Mouse (Mus musculus): ENCODE measurements around the gene Cerk.
"Not testable (repeated sequence)": the region's sequence is repeated elsewhere in the genome, so short reads cannot be mapped to it uniquely, and the experiment has no call there.

Cerk gene

DNA sequence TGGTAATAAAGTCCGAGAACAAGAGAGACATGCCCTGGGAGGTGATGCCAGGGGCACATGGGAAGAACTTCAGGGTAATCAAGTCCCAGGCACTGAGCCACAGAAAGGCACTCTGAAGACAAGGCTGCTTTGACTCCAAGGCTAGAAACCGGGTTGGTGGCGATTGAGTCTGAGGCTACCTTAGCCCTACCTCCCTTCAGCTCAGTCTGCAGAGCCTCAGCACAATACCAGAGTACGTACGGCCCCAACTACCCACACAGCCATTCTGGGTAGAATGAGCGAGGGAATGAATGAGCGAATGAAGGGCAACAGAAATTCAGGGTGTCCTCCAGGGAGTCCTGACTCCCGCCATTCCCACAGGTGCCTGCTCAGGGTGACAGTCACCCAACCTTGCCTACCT is 2.5 kb downstream of the Cerk start:
- DNase-seq (ENCODE audit: extremely low spot score, low read depth, low spot score) = no peak

DNA sequence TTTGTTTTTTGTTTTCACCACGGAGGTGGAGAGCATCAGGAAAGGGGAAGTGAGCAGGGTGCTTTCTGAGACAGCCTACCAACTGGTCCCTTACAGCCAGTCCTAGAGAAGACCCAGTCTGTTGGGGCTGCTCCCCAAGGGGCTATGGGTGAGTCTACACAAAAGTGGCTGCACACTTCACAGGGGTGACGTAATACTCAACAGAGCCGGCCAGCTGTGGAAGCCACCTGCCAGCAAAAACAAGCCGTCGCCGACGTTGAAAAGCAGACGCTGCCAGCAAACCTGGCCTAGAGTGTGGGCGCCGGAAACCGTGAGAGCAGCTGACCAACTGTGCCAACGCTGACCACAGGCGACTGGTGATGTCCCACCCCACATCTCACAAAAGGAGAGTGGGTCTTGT is 3.3 kb downstream of the Cerk start:
- DNase-seq (ENCODE audit: extremely low spot score, low read depth, low spot score) = no peak

DNA sequence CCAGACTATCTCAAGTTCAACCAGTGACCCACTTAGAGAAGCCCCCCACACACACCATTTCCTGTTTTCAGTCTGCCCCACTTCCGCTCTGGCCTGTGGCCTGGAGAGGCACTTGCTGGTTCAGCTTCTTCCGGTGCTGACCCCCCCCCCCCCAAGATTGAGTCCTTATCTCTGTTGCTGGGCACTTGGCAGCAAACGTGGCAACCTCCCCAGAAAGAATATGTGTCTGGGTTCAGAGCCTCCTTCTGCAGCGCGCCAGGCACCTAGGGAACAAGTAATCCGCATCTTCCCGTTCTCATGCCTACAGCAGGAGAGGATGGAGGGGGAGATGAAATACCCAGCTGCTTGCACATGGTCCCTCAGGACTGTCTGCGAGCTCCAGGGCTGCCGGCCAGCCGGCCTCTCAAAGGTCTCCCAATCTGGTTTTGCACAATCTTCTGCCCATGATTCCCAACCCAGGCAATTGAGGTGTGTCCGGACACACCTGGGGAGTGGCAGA is 4.0 kb downstream of the Cerk start:
- DNase-seq (ENCODE audit: extremely low spot score, low read depth, low spot score) = no peak

DNA sequence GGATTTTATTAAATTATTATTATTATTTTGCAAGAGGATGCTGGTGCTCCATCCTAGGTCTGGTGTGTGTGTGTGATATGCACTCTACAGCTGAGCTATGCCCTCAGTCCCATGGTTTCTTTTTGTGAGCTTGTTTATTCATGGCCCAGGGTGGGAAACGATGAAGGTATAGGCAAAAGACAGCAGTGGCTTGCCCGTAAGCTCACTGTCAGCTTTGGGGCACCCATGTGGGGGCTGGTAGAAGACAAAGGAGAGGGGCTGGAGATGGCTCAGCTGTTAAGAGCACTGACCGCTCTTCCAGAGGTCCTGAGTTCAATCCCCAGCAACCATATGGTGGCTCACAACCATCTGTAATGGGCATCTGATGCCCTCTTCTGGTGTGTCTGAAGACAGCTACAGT is 4.6 kb downstream of the Cerk start:
- DNase-seq (ENCODE audit: extremely low spot score, low read depth, low spot score) = not testable (repeated sequence)

DNA sequence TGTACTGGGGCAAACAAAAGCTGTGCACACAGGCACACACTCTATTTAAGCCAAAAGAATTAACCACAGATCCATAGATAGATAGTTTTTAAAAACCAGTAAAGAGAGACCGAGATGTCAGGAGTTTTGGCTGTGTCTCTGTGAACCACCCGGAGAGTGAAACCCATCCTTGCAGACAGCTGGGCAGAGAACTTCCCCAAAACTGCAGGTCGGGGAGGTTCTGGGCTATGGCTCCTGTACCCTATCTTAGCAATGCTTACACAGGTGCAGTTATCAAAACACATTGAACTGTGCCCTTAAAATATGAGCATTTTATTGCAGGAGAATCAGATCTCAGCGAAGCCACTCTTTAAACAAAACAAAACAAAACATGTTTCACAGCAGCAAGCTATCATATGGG is 5.5 kb downstream of the Cerk start:
- DNase-seq (ENCODE audit: extremely low spot score, low read depth, low spot score) = no peak

DNA sequence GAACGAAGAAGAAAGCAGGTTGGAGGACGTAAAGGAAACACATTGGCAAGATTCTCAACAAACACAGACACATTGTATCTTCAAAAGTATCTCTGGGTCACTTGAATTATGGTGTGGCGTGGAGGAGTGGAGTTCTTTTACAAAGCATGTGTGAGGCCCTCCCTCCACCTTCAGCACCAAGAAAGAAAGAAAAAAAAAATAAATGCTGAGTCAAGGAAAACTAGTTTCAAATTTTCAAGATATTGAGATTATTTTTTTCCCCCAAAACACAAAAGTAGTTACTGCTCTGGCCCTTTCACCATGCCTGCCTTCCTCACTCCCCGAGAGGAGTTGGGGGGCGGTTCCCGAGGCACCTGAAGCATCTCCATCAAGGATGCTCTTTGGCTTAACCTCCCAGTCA is 7.3 kb downstream of the Cerk start:
- DNase-seq (ENCODE audit: extremely low spot score, low read depth, low spot score) = no peak

DNA sequence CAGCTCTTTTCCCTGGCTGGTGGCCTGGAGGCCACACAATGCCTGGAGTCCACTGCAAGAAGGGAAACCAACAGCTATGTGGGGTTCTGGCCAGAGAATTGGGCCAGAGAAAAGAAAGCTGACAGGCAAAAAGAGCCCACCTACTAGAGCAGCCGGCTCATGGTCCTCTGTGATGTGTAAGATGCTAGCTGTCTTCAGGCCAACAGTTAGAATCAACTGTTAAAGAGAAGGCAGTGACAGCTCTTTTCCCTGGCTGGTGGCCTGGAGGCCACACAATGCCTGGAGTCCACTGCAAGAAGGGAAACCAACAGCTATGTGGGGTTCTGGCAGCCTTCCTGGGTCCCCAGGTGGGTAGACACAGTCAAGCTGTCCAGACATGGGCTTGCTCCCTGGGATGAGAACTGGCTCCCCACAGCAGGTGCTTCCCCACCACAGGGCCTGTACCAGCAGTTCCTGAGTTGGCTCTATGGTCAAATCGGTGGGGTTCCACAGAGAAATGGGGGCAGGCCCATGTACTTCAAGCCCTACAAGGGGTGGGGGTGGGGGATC is 8.2 kb downstream of the Cerk start:
- not testable (repeated sequence) for DNase-seq (ENCODE audit: extremely low spot score, low read depth, low spot score)

DNA sequence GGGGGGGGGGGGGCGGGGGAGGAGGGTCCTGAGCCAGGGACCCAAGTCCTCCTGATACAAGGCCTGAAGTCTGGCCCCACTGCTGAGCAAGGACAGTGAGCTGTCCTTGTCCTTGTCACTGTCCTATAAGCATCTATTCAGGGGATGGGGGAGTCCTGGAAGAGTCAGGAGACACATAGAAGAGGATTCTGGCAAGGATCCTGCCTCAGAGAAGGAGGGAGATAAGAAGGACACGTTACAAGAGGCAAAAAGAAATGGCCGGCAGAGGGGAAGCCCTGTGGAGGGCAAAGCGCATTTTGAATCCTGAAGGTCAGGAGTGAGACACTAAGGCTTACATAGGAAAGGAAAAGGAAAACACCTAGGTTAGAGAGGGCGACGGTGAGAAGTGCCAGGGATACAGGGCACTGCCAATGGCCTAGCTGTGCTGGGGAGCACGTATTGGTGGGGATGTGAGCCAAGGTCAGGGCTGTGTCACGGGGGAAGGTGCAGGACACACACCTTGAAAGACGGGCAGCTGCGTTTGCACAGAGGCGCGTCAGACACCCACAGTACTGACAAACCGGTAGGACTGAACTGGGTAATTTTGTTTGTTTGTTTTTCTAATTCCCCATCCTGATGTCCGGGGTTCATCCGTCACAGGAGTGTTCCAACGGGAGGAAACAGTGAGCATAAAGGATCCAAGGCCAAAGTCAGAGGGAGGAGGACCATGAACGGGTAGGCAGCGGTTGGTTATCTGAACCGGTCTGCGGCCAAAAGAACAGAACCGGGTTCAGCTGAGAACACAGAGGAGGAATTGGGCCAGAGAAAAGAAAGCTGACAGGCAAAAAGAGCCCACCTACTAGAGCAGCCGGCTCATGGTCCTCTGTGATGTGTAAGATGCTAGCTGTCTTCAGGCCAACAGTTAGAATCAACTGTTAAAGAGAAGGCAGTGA is 8.9 kb downstream of the Cerk start:
- no peak for DNase-seq (ENCODE audit: extremely low spot score, low read depth, low spot score)

DNA sequence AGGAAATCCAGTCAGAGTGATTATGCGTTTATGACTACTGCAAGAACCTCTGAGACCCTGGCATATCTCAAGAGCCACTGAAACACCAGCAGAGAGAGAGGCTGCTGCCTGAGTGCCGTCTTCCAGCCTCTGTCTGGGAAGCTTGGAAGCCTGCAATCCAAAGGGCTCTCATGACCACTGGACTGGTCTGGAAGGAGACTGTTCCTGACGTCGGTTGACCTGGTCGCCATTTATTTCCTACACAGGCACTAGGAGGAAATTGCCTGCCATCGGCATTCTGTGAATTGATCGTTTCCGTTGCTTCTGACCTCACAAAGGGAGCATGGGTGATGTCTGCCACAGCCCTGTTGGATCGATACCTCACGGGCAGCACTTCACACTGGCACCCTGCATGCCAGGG is 9.8 kb downstream of the Cerk start:
- DNase-seq (ENCODE audit: extremely low spot score, low read depth, low spot score) = no peak

DNA sequence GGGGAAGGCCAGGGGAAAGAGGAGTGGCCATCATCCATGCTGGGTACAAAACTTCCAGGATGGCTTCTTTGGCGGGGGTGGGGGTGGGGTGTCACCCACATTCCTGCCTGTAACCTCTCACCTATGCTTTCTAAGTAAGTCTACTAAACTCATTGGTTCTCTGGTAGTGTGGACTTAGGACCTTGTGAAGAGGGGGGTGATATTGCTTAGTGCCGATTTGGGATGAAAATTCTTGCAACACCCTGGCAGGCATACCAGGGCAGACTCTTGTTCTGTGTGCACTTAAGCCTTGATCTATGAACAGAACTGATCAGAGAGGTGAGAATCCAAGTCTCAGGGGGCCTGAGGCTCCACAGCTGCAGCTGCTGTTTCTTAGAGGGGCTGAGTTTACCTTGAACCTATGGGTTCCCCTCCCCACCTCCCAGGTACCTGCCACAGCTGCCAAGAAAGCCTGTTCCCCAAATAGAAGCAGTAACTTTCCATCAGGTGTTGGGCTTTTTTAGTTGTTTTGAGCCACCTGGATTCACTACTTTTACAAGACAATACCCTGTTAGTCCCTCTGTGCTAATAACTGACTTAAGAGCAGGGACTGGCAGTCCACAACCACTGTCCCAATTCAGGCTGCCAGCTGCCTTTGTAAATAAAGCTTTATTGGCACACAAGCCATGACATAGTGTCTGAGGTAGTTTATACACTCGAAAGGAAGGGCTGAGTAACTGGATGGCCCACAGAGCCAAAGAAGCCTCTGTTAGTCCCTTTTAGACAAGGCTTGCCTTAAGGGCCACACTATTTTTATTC is 10.5 kb downstream of the Cerk start:
- DNase-seq (ENCODE audit: extremely low spot score, low read depth, low spot score) = no peak

DNA sequence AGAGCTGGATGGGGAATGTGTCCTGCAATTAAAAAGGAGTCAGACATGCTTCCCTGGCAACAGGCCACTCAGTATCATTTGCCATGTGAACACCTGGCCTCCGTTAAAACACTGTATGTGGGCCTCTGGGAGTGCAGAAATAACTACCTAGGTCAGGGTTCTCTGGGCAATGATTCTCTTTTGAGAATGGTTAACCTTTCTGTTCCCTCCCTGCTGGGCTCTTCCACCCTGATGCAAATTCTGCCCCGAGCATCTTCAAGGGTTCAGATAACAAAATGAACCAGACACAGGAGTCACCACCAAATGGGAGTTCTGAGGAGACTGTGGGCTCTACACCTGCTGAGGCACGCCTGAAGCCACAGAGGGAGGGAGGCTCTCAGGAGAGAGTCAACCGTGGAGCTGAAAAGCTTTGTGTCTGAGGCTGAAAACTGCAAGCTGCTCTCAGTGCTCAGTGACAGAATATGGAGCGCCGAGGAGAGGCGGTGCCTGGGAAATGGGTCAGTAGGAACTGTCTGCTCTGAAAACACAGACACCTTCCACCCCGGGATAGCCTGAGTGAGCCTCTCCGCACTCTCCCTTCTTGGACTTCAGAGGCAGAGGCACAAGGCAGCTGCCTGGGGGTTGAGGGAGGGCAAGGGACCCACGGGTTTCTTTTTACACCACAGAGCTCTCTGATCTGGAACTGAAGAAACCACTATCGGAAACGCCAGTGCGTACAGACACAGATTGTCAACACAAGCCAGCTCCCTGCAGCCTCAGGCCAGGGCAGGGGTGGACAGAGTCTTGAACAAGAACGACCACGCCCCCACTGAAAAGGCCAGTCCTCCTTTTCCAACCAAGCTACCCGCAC is 12.6 kb downstream of the Cerk start:
- no peak for DNase-seq (ENCODE audit: extremely low spot score, low read depth, low spot score)

DNA sequence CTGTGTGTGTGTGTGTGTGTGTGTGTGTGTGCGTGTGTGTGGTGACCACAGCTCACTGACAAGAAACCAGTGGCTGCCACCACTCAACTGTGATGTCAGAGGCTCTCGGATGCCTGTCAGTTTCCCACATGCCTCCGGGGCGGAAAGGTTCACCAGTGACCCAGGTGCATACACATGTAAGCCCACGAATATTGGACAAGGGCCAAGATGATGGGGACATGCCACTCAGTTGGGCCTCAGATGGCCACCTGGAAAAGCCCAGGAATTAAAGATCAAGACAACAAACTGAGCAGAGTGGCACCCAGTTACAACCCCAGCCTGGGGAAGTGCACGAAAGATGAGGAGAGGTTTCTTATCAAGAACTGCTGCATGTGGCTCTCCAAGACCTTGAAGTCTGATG is 13.4 kb downstream of the Cerk start:
- no peak for DNase-seq (ENCODE audit: extremely low spot score, low read depth, low spot score)

DNA sequence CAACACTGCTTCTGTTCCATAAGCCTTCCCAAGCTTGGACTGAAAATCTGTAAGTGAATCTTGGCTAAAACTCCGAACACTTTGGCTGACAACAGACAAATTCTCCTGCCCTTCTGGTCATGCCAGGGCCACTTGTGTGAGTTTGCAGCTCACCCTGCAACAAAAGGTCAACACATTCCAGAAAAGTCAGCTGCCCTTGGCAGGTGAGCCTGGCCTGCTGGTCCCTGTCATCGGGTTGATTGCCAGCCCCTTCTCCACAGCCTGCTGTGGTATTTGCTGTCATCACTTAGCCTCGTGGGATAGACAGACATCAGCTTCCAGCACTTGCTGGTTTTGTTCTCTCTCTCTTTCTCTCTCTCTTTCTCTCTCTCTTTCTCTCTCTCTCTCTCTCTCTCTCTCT is 13.8 kb downstream of the Cerk start:
- no peak for DNase-seq (ENCODE audit: extremely low spot score, low read depth, low spot score)

DNA sequence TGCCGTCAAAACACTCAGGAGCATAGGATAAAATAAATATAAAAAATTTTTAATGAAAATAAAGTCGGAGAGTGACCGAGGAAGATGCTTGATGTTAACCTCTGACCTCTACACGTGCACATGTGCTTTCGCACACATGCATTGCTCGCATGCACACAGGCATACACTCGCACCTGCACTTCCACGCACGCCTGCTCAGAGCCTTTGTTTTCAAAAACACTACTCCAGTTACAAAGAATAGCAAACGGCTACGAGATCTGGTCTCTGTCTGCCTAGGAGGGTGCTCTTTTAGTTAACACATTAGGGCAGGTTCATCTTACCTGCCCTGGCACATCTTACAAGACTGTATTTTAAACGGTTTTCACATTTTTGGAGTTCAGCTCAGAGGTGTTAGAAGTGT is 14.6 kb downstream of the Cerk start:
- DNase-seq (ENCODE audit: extremely low spot score, low read depth, low spot score) = no peak

DNA sequence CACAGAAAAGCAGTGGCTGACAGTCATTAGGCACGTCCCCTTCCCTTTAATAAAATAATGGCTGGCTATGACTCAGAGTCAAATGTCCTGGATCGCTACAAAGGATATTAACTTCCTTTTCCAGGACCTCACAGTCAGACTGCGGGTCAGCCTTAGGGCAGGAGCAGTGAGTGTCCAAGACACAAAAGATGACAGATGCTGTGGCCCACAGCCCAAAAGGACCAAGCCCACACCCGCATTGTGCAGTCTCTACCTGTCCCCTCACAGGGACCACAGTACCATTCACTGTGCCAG is 16.2 kb downstream of the Cerk start:
- DNase-seq (ENCODE audit: extremely low spot score, low read depth, low spot score) = no peak

DNA sequence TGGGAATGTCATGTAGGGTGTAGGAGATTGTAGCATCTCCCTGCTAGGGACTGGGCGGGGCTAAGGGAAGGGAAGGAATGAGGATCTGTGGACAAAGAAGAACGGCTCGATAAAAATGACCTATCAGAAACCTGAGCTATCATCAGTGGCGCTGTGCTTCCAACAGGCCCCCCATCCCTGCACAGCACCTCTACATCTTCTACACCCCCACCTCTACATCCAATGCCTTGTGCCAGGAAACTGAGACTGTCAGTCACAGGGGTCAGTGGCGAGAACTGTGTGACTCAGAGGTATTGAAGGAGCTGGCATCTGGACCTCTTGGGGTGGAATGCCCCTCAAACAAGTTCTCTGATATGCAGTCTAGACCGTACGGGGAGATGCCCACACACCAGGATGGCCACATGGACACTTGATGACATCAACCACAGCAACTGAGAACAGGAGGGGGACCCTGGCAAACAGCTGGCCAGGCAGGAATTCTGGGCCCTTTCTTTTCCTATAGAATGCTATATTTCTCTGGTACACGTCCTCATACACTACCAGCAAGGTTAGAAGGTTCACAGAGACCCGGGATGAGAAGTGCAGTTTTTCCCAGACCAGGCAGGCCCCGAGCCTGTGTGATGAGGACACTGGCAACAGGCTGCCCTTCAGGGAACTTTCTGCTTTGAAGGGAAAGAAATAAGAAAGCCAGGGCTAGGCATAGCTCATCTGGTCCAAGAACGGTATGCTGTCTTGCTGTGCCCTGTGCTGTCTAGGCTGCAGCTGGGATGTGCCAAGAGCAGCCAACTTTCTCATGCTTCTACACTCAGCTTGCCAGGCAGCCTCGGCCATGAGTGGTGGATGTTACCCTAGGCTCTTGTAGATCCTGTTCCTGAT is 16.8 kb downstream of the Cerk start:
- no peak for DNase-seq (ENCODE audit: extremely low spot score, low read depth, low spot score)

DNA sequence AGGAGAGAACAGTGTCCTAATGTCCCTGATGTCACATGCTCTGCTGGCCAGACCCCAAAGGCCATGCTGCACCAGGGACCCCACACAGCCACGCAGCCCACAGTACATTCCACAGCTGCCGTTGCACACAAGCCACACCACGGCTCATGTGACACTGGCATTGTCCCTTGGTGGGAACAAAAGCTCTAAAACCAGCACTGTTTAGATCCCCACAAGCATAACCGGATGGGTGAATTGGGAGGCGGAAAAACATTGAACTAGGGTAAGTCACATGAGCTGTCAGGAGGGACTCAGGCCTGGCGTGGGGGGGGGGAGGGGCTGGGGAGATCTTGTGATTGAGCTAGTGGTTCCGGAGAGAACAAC is 17.5 kb downstream of the Cerk start:
- DNase-seq (ENCODE audit: extremely low spot score, low read depth, low spot score) = no peak

DNA sequence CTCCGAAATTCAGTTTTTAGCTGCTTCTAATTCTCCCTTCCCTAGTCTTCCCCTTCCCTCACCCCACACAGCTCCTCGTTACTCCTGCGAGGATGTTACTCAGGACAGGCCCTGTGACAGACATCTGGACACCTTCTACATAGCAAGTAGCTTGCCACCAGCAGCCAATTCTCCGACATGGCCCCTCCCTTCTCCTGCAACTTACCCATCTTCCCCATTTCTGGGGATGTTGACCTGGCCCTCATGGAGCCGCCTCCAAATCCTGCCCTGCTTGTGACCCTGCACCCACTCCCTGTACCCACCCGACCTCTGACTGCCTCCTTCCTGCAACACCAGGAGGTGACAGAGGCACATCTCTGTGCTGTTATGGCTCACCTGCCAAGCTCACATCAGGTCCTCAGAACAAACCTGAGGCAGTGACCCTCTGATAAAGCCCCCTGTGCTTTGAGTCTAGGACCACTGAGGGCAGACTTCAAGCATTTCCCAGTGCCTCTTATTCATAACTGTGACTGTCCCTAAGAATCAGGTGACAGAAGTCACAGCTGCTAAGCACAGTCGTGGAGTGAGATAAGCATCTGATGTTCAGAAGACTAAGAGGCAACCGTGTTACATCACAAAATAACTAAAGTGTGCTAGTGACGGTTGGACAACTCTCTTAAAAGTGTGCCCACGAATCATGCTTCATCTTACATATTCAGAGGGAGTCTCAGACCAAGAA is 18.0 kb downstream of the Cerk start:
- no peak for DNase-seq (ENCODE audit: extremely low spot score, low read depth, low spot score)

DNA sequence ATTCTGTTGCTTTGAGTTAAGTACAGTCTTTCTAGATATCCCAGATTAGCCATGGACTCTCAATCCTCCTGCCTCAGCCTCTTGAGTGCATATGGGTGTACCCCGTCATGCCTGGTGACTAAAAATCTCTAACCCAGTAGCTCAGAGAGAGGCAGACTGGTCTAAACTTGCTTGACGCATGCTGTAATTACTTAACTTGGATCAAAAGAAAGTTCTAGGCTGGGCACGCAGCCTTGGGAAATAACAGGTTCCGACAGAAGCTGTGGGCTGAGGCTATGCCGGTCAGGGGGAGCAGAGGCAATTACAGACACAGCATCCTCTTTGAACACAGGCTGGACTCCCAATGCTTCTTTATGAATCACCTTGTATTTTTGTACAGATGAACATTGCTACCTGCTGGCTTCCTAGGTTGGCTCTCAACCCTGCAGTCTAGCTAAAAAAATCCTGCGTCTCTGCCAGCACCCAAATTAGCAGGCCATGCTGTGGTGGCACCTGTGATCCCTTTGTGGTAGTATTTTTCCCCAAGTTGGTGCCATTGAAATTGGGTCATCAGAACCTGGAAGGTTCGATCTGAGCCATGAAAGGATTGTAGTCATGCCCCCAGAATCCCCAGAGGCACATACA is 18.8 kb downstream of the Cerk start:
- DNase-seq (ENCODE audit: extremely low spot score, low read depth, low spot score) = no peak
